Mouse (Mus musculus): ENCODE data around the gene Tmem200c. TPM values are rescaled to one million over a fixed set of nuclear protein-coding genes. Genes with fewer than 3 reads are reported as not detected.
A peak's percentile ranks its signal among the peaks of the same experiment; 100 is the strongest.

The Tmem200c gene
- polyA plus RNA-seq (2012; fragmentation: generic; extraction: Trizol): 3.3 TPM
- long read RNA-seq, experiment 1: 0 reads
- long read RNA-seq, experiment 2: 0 reads

- TF ChIP-seq CEBPB (IDR thresholded peaks at IDR 0.05; ENCODE audit: low read depth) (no peak), FOSL1 (IDR thresholded peaks at IDR 0.05; ENCODE audit: insufficient read depth, low read length, poor library complexity, severe bottlenecking) (no peak), MAX (IDR thresholded peaks at IDR 0.05) (no peak), MYOG (IDR thresholded peaks at IDR 0.05; ENCODE audit: control insufficient read depth, extremely low read depth, insufficient read length) (no peak), USF1 (IDR thresholded peaks at IDR 0.05; ENCODE audit: low read depth) (no peak)
- H3K27me3 ChIP-seq (ENCODE audit: control insufficient read depth, insufficient read depth, insufficient read length): no peaks in the 10 kb centered on the region
- no peak within 1 kb of the TSS for H3ac ChIP-seq (ENCODE audit: control insufficient read depth, insufficient read length, low read depth)
- no peaks in the 10 kb centered on the region for H3K36me3 ChIP-seq (ENCODE audit: control insufficient read depth, insufficient read depth)
- H3K79me3 ChIP-seq (ENCODE audit: low read depth): no peaks in the 10 kb centered on the region
- no peaks in the 10 kb centered on the region for H3K79me2 ChIP-seq (ENCODE audit: control insufficient read depth, insufficient read depth)
- no peak within 1 kb of the TSS for H3K4me3 ChIP-seq (ENCODE audit: insufficient read depth, poor library complexity, severe bottlenecking)
Observed at GRCm38 (mm10) chr17:68826323-68826722, at the start of gene Tmem200c. TSS of gene Tmem200c (plus strand) at chr17:68826623.

GRCm38 (mm10) chr17:68793741-68794140 lies 32.7 kb upstream of the Tmem200c start:
- no peaks in the 10 kb centered on the region for H3K79me2 ChIP-seq (ENCODE audit: control insufficient read depth, insufficient read depth)
- H3K79me3 ChIP-seq (ENCODE audit: low read depth): no peaks in the 10 kb centered on the region

GRCm38 (mm10) chr17:68836655-68837012 lies 10.2 kb downstream of the Tmem200c start:
- Histone ChIP-seq H3K27me3 (ENCODE audit: control insufficient read depth, insufficient read depth, insufficient read length) (no peaks in the 10 kb centered on the region), H3K79me3 (ENCODE audit: low read depth) (no peaks in the 10 kb centered on the region), H3ac (ENCODE audit: control insufficient read depth, insufficient read length, low read depth) (no peak overlapping the region), H3K4me3 (ENCODE audit: insufficient read depth, poor library complexity, severe bottlenecking) (no peak overlapping the region), H3K79me2 (ENCODE audit: control insufficient read depth, insufficient read depth) (no peaks in the 10 kb centered on the region), H3K36me3 (ENCODE audit: control insufficient read depth, insufficient read depth) (no peaks in the 10 kb centered on the region)
- TF ChIP-seq FOSL1 (IDR thresholded peaks at IDR 0.05; ENCODE audit: insufficient read depth, low read length, poor library complexity, severe bottlenecking): no peak
- no peak for TF ChIP-seq USF1 (IDR thresholded peaks at IDR 0.05; ENCODE audit: low read depth)
- no peak for TF ChIP-seq CTCF (IDR thresholded peaks at IDR 0.05; ENCODE audit: control insufficient read depth, insufficient read depth, insufficient read length)
- no peak for TF ChIP-seq MYOD1 (IDR thresholded peaks at IDR 0.05; ENCODE audit: control insufficient read depth, insufficient read length, low read depth)
- no peak for TF ChIP-seq MYOG (IDR thresholded peaks at IDR 0.05; ENCODE audit: control insufficient read depth, extremely low read depth, insufficient read length)
- TF ChIP-seq CEBPB (IDR thresholded peaks at IDR 0.05; ENCODE audit: low read depth): no peak
- TF ChIP-seq MAX (IDR thresholded peaks at IDR 0.05): no peak

More at GRCm38 (mm10) chr17:68793741-68794140, 32.7 kb upstream of the Tmem200c start:
- H3K4me3 ChIP-seq (ENCODE audit: insufficient read depth, poor library complexity, severe bottlenecking): no peak overlapping the region
- no peaks in the 10 kb centered on the region for H3K36me3 ChIP-seq (ENCODE audit: control insufficient read depth, insufficient read depth)
- H3K27me3 ChIP-seq (ENCODE audit: control insufficient read depth, insufficient read depth, insufficient read length): no peaks in the 10 kb centered on the region
- no peak for TF ChIP-seq MYOD1 (IDR thresholded peaks at IDR 0.05; ENCODE audit: control insufficient read depth, insufficient read length, low read depth)
- no peak overlapping the region for H3ac ChIP-seq (ENCODE audit: control insufficient read depth, insufficient read length, low read depth)

GRCm38 (mm10) chr17:68837013-68837858 lies 10.8 kb downstream of the Tmem200c start:
- TF ChIP-seq FOSL1 (IDR thresholded peaks at IDR 0.05; ENCODE audit: insufficient read depth, low read length, poor library complexity, severe bottlenecking): no peak
- Histone ChIP-seq H3K27me3 (ENCODE audit: control insufficient read depth, insufficient read depth, insufficient read length) (no peaks in the 10 kb centered on the region), H3K79me2 (ENCODE audit: control insufficient read depth, insufficient read depth) (no peaks in the 10 kb centered on the region), H3ac (ENCODE audit: control insufficient read depth, insufficient read length, low read depth) (peak overlapping the region; percentile 34), H3K36me3 (ENCODE audit: control insufficient read depth, insufficient read depth) (no peaks in the 10 kb centered on the region), H3K79me3 (ENCODE audit: low read depth) (no peaks in the 10 kb centered on the region), H3K4me3 (ENCODE audit: insufficient read depth, poor library complexity, severe bottlenecking) (peak overlapping the region; percentile 6)

DNA sequence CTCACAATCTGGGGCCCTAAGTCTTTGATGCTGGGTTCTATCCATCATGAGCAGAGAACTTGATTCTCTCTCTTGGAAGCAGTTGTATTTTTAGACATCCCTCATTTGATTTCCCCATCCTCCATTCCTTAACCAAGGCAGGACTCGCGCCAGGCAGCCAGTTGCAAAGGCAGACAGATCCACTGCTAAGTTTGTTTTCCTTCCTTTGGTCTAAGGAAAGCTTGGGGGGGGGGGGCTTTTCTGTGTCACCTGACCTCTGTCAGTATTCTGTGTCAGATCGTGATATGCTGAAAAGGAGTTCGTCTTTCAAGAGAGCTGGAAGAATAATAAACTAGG lies 11.4 kb downstream of the Tmem200c start:
- Histone ChIP-seq H3K4me3 (ENCODE audit: insufficient read depth, poor library complexity, severe bottlenecking) (no peak overlapping the region), H3K79me3 (ENCODE audit: low read depth) (no peaks in the 10 kb centered on the region), H3K36me3 (ENCODE audit: control insufficient read depth, insufficient read depth) (no peaks in the 10 kb centered on the region), H3ac (ENCODE audit: control insufficient read depth, insufficient read length, low read depth) (no peak overlapping the region), H3K79me2 (ENCODE audit: control insufficient read depth, insufficient read depth) (no peaks in the 10 kb centered on the region), H3K27me3 (ENCODE audit: control insufficient read depth, insufficient read depth, insufficient read length) (no peaks in the 10 kb centered on the region)
- TF ChIP-seq FOSL1 (IDR thresholded peaks at IDR 0.05; ENCODE audit: insufficient read depth, low read length, poor library complexity, severe bottlenecking) (no peak), MYOD1 (IDR thresholded peaks at IDR 0.05; ENCODE audit: control insufficient read depth, insufficient read length, low read depth) (no peak), CEBPB (IDR thresholded peaks at IDR 0.05; ENCODE audit: low read depth) (no peak), CTCF (IDR thresholded peaks at IDR 0.05; ENCODE audit: control insufficient read depth, insufficient read depth, insufficient read length) (no peak), USF1 (IDR thresholded peaks at IDR 0.05; ENCODE audit: low read depth) (no peak), MAX (IDR thresholded peaks at IDR 0.05) (no peak), MYOG (IDR thresholded peaks at IDR 0.05; ENCODE audit: control insufficient read depth, extremely low read depth, insufficient read length) (no peak)

DNA sequence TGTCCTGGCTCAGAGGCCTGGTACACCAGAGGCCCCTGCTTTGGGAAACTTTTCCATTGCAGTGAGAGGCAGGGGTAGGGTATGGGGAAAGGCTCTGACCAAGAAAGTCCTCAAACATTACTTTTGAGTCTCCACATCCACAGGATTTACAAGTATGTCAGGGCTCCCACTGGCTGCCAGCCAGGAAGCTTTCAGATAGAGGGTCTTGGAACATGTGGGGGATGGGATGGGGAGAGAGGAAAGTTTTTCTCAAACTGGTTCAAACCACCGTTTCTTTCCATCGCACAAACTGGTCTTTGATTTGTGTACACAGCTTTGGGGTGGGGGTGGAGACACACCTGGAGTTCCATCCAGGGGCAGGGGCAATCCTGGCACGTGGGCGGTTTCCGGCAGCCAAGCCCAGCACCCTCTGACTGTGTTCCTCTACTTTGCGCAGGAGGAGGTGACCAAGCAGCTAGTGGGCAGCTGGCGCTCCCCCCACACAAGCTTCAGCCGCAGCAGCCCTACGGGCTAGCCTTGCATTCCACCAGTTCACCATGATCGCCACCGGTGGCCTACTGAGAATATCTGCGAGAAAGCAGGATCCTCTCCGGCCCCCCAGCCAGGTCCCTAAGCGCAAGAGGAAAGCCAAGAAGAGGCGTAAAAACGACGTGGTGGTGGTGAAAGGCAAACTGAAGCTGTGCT lies 13.6 kb downstream of the Tmem200c start:
- Histone ChIP-seq H3ac (ENCODE audit: control insufficient read depth, insufficient read length, low read depth) (no peak overlapping the region), H3K79me3 (ENCODE audit: low read depth) (no peaks in the 10 kb centered on the region), H3K36me3 (ENCODE audit: control insufficient read depth, insufficient read depth) (no peaks in the 10 kb centered on the region), H3K4me3 (ENCODE audit: insufficient read depth, poor library complexity, severe bottlenecking) (no peak overlapping the region), H3K27me3 (ENCODE audit: control insufficient read depth, insufficient read depth, insufficient read length) (no peaks in the 10 kb centered on the region), H3K79me2 (ENCODE audit: control insufficient read depth, insufficient read depth) (no peaks in the 10 kb centered on the region)
- TF ChIP-seq USF1 (IDR thresholded peaks at IDR 0.05; ENCODE audit: low read depth): no peak
- TF ChIP-seq FOSL1 (IDR thresholded peaks at IDR 0.05; ENCODE audit: insufficient read depth, low read length, poor library complexity, severe bottlenecking): no peak
- TF ChIP-seq CTCF (IDR thresholded peaks at IDR 0.05; ENCODE audit: control insufficient read depth, insufficient read depth, insufficient read length): no peak
- TF ChIP-seq CEBPB (IDR thresholded peaks at IDR 0.05; ENCODE audit: low read depth): no peak

Measured in C2C12 (cell line).